Mouse (Mus musculus): Measurements from ENCODE around the gene Slc25a28. TPM values are rescaled to one million over a fixed set of nuclear protein-coding genes. Genes with fewer than 3 reads are reported as not detected.

The Slc25a28 gene
- polyA plus RNA-seq (2014; fragmentation: Illumina TruSeq; extraction: RNeasy Lipid Tissue Mini Kit (QIAGEN cat#74804); ENCODE audit: low read depth, low replicate concordance): 1.2 TPM

DNA sequence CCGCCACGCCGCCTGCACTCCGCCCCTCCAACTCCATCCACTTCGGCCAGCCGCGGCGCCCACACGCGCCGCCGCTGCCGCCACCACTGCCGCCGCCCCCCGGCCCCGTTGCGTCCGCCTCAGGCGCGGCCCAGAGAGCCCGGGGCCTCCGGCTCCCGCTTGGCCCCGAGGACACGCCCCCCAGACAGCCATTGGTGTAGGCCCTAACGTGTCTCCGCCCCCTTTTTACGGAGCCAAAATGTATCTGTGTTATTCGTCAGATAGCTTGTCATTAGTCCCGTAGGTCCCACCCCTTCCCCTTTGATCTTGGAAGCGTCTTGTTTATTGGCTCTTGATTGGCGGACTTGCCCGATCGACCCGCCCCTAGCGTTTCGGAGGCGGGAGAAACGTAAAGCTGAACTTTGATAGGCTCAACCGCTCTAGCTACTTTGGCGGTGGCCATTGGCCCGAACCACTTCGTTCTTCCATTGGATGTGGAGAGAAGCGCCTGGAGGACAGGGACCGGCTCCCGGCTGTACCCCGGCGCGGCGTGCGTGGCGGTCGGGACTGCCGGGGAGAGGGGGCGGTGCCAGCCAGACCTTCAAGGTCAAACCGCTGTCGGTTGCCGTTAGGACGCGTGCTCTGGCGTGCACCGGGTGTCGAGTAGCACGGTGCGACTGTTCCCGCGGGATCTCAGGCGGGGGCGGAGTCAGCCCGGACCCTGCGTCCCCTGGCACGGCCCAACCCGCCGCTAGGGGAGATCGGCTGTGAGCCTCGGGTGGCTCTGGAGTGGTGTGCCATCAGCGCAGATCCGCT lies at the start of gene Slc25a28:
Slc25a28 (minus strand) TSS at position 152 of the 795 bp plus-strand sequence.

DNA sequence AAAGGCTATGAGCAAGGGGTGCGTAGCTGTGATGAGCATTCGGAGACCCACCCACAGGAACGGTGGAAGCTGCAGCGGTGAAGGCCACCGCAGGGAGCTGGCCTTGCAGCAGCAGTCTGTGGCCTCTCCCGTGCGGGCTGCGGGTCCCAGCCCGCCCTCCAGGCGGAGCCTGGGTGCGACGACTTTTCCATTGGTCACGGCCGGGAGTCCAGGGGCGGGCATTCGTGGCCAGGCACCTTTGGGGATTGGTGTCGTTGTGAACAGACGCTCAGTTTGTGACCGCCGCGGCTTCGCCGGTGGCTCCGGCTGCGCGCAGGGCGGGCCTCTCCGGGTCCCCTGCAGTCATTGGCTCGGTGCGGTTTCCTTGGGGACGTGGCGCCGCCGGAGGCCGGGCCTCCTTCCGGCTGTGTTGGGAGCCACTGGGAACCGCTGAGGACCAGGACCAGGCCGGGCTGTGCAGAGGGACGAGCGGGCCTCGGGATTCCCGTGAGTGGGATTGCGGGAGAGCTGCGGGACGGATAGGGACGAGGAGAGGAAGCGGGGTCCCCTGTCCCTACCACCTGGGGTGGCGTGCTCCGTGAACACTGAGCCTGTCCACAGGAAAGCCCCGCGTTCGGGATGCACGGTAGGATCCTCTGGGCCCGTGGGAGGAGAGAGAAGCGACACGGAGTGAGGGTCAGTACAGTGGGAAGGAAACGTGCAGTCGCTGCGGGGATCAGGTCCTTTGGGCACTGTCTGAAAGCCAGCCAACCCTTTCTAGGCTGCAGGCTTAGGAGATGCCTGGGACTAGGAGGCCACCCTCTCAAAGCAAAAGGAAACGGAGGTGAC lies 15.0 kb upstream of the Slc25a28 start, which contains the start of gene Entpd7:
Entpd7 (plus strand) TSS at position 254 of the 828 bp plus-strand sequence.

Other genes starting within 250 kb of the Slc25a28 start
- gene Cnnm1, start 234.4 kb downstream of the Slc25a28 start, polyA plus RNA-seq (2014; fragmentation: Illumina TruSeq; extraction: RNeasy Lipid Tissue Mini Kit (QIAGEN cat#74804); ENCODE audit: low read depth, low replicate concordance): 9.0 TPM
- gene Got1, start 150.3 kb downstream of the Slc25a28 start, polyA plus RNA-seq (2014; fragmentation: Illumina TruSeq; extraction: RNeasy Lipid Tissue Mini Kit (QIAGEN cat#74804); ENCODE audit: low read depth, low replicate concordance): 20.0 TPM
- gene Nkx2-3, start 62.6 kb downstream of the Slc25a28 start, polyA plus RNA-seq (2014; fragmentation: Illumina TruSeq; extraction: RNeasy Lipid Tissue Mini Kit (QIAGEN cat#74804); ENCODE audit: low read depth, low replicate concordance): not detected
- gene Entpd7, start 14.8 kb upstream of the Slc25a28 start, polyA plus RNA-seq (2014; fragmentation: Illumina TruSeq; extraction: RNeasy Lipid Tissue Mini Kit (QIAGEN cat#74804); ENCODE audit: low read depth, low replicate concordance): 3.0 TPM
- 52.3 TPM for gene Cutc, start 78.1 kb upstream of the Slc25a28 start, polyA plus RNA-seq (2014; fragmentation: Illumina TruSeq; extraction: RNeasy Lipid Tissue Mini Kit (QIAGEN cat#74804); ENCODE audit: low read depth, low replicate concordance)
- gene Cox15, start 78.1 kb upstream of the Slc25a28 start, polyA plus RNA-seq (2014; fragmentation: Illumina TruSeq; extraction: RNeasy Lipid Tissue Mini Kit (QIAGEN cat#74804); ENCODE audit: low read depth, low replicate concordance): 28.4 TPM
- 374 TPM for gene Abcc2, start 107.3 kb upstream of the Slc25a28 start, polyA plus RNA-seq (2014; fragmentation: Illumina TruSeq; extraction: RNeasy Lipid Tissue Mini Kit (QIAGEN cat#74804); ENCODE audit: low read depth, low replicate concordance)